Mouse (Mus musculus) embryonic fibroblast, embryonic 13.5 days (primary cell): Measurements from ENCODE around the gene Tspan9. TPM values are rescaled to one million over a fixed set of nuclear protein-coding genes. Genes with fewer than 3 reads are reported as not detected.

Experiments used
- H3K27ac ChIP-seq: 2 replicates; pipeline ENCODE4 v1.5.1; 2012; ENCODE audit warnings: low read length, control low read depth, inconsistent platforms; ENCODE audit not compliant: insufficient read depth
- H3K4me1 ChIP-seq: 2 replicates; pipeline ENCODE4 v1.6.1; 2011; ENCODE audit warnings: low read length; ENCODE audit not compliant: control insufficient read depth, insufficient read depth
- H3K4me3 ChIP-seq: 2 replicates; pipeline ENCODE4 v1.5.1; 2011; ENCODE audit warnings: mild to moderate bottlenecking, control low read depth, low read length; ENCODE audit not compliant: insufficient read depth
- CTCF ChIP-seq: IDR thresholded peaks from 2 replicates; pipeline ENCODE4 v1.5.1; 2011; ENCODE audit warnings: mild to moderate bottlenecking, control low read depth, low read length, moderate library complexity, borderline replicate concordance; ENCODE audit not compliant: insufficient read depth
- POLR2A ChIP-seq: IDR thresholded peaks from 2 replicates; pipeline ENCODE4 v1.6.1; 2011; ENCODE audit warnings: low read depth, mild to moderate bottlenecking, control low read depth, low read length, moderate library complexity
- polyA plus RNA-seq: library from polyadenylated mRNA; stranded (reverse); fragments of >200 nt; gene quantifications from 2 replicates; pipeline ENCODE4 v1.2.4, GENCODE M21; 2011; ENCODE audit warnings: low read depth; ENCODE audit not compliant: missing spikeins, insufficient read length

Tspan9 gene
- polyA plus RNA-seq, 1 experiment: 113 TPM

GRCm38 (mm10) chr6:128091833-128092166, 51.6 kb downstream of the Tspan9 start:
- no peak for TF ChIP-seq CTCF
- no peak for TF ChIP-seq POLR2A
- no peak overlapping the region for H3K27ac ChIP-seq
- H3K4me1 ChIP-seq: peaks cover 13% of the 10 kb centered on the region
- no peak overlapping the region for H3K4me3 ChIP-seq

GRCm38 (mm10) chr6:128090985-128091832, 52.2 kb downstream of the Tspan9 start:
- Histone ChIP-seq H3K27ac (no peak overlapping the region), H3K4me1 (peaks cover 13% of the 10 kb centered on the region), H3K4me3 (no peak overlapping the region)
- TF ChIP-seq POLR2A (no peak), CTCF (peak; percentile 60; the same call in 1 of the 2 replicates)

- H3K4me1 ChIP-seq: peaks cover 13% of the 10 kb centered on the region
- H3K4me3 ChIP-seq: no peak overlapping the region
- TF ChIP-seq POLR2A (no peak), CTCF (no peak)
- H3K27ac ChIP-seq: peak overlapping the region; percentile 84; the same call in 1 of the 2 replicates
These were observed 53.4 kb downstream of the Tspan9 start for GRCm38 (mm10) chr6:128089770-128090702.

- peak overlapping the region; percentile 84 for H3K27ac ChIP-seq
- H3K4me1 ChIP-seq: peaks cover 13% of the 10 kb centered on the region
- H3K4me3 ChIP-seq: no peak overlapping the region
- TF ChIP-seq CTCF (no peak), POLR2A (no peak)
These were observed 54.5 kb downstream of the Tspan9 start for GRCm38 (mm10) chr6:128088746-128089523.

GRCm38 (mm10) chr6:128085488-128086066, 57.8 kb downstream of the Tspan9 start:
- no peak overlapping the region for H3K27ac ChIP-seq

GRCm38 (mm10) chr6:128083305-128083704, 60.1 kb downstream of the Tspan9 start:
- no peak for TF ChIP-seq CTCF
- TF ChIP-seq POLR2A: no peak
- Histone ChIP-seq H3K4me3 (no peak overlapping the region), H3K27ac (no peak overlapping the region), H3K4me1 (no peaks in the 10 kb centered on the region)

More at GRCm38 (mm10) chr6:128085488-128086066, 57.8 kb downstream of the Tspan9 start:
- peaks cover 7% of the 10 kb centered on the region; the same call in 1 of the 2 replicates for H3K4me1 ChIP-seq
- no peak for TF ChIP-seq POLR2A
- TF ChIP-seq CTCF: no peak
- no peak overlapping the region for H3K4me3 ChIP-seq

- peaks cover 2% of the 10 kb centered on the region; the same call in 1 of the 2 replicates for H3K4me1 ChIP-seq
- H3K4me3 ChIP-seq: no peak overlapping the region
- no peak for TF ChIP-seq POLR2A
- no peak for TF ChIP-seq CTCF
- no peak overlapping the region for H3K27ac ChIP-seq
These were observed 61.6 kb downstream of the Tspan9 start for GRCm38 (mm10) chr6:128081781-128082180.

GRCm38 (mm10) chr6:128081293-128081692, 62.1 kb downstream of the Tspan9 start:
- Histone ChIP-seq H3K4me1 (peaks cover 4% of the 10 kb centered on the region; the same call in 1 of the 2 replicates), H3K4me3 (no peak overlapping the region), H3K27ac (no peak overlapping the region)
- no peak for TF ChIP-seq CTCF
- TF ChIP-seq POLR2A: no peak
